Mouse (Mus musculus) lung, postnatal 0 days (tissue): ENCODE data around the gene Zfp935. TPM values are rescaled to one million over a fixed set of nuclear protein-coding genes. Genes with fewer than 3 reads are reported as not detected.
"Not testable (repeated sequence)": the region's sequence is repeated elsewhere in the genome, so short reads cannot be mapped to it uniquely, and the experiment has no call there.

Experiments used
- ATAC-seq: fragments of 200-750 bp; cut with Nextera tagmentation; 2 replicates; pipeline ENCODE4 v1.8.0; 2017; ENCODE audit warnings: moderate library complexity
- DNase-seq: peaks from one replicate; pipeline ENCODE4 v3.0.0-alpha.2; 2016; ENCODE audit warnings: low spot score
- H3K27ac ChIP-seq: fragments of 300-500 bp; sonication (generic); 2 replicates; pipeline ENCODE4 v1.5.1; 2014; ENCODE audit warnings: antibody characterized with exemption, mild to moderate bottlenecking, low read length, mixed read lengths
- H3K27me3 ChIP-seq: fragments of 300-500 bp; sonication (generic); replicated peaks from 2 replicates; pipeline ENCODE4 v1.6.1; 2014; ENCODE audit warnings: low read length, mixed read lengths; ENCODE audit not compliant: insufficient read depth
- H3K36me3 ChIP-seq: fragments of 300-500 bp; sonication (generic); 2 replicates; pipeline ENCODE4 v1.6.1; 2014; ENCODE audit warnings: low read length, mixed read lengths; ENCODE audit not compliant: insufficient read depth
- H3K4me1 ChIP-seq: fragments of 300-500 bp; sonication (generic); 2 replicates; pipeline ENCODE4 v1.6.1; 2014; ENCODE audit warnings: antibody characterized with exemption, low read depth, low read length, mixed read lengths; ENCODE audit not compliant: insufficient read depth
- H3K4me2 ChIP-seq: fragments of 300-500 bp; sonication (generic); replicated peaks from 2 replicates; pipeline ENCODE4 v1.6.1; 2014; ENCODE audit warnings: low read depth, mild to moderate bottlenecking, low read length, moderate library complexity, mixed read lengths
- H3K4me3 ChIP-seq: fragments of 300-500 bp; sonication (generic); 2 replicates; pipeline ENCODE4 v1.5.1; 2014; ENCODE audit warnings: low read depth, low read length
- H3K9ac ChIP-seq: fragments of 300-500 bp; sonication (generic); replicated peaks from 2 replicates; pipeline ENCODE4 v1.6.1; 2014; ENCODE audit warnings: low read depth, mild to moderate bottlenecking
- H3K9me3 ChIP-seq: fragments of 300-500 bp; sonication (generic); 2 replicates; pipeline ENCODE4 v1.6.1; 2016; ENCODE audit warnings: low read length, mixed read lengths
- CTCF ChIP-seq: IDR thresholded peaks from 2 replicates; pipeline ENCODE4 v1.5.1; 2016; ENCODE audit warnings: antibody characterized with exemption, mild to moderate bottlenecking
- WGBS: fragments of 180-500 bp; shearing (Covaris S2); extraction: QIAGEN DNeasy Blood & Tissue Kit; methylation state at CpG from one replicate; pipeline ENCODE4 v1.1.7; 2014; 5-methylcytosine and 5-hydroxymethylcytosine counted together
- microRNA-seq: library from miRNA; unstranded; fragments of <30 nt; microRNA quantifications from one replicate; pipeline ENCODE4, GENCODE M21; 2016
- polyA plus RNA-seq: library from polyadenylated mRNA; unstranded; fragments of >200 nt; fragmentation: Nextera tagmentation; extraction: Ambion mirVana; gene quantifications from 2 replicates; pipeline ENCODE4 v1.2.1, GENCODE M21; 2015

The Zfp935 gene
- polyA plus RNA-seq, 1 experiment from 2014 or later: not detected

- TF ChIP-seq CTCF: peak; percentile 56
- not testable (repeated sequence) for H3K27me3 ChIP-seq, H3K4me3 ChIP-seq, H3K9ac ChIP-seq, H3K4me2 ChIP-seq, H3K36me3 ChIP-seq, ATAC-seq, H3K9me3 ChIP-seq, H3K4me1 ChIP-seq, H3K27ac ChIP-seq
- DNase-seq: peak; percentile 25
These were observed 88.4 kb downstream of the Zfp935 start for GRCm38 (mm10) chr13:62469947-62470346.

DNA sequence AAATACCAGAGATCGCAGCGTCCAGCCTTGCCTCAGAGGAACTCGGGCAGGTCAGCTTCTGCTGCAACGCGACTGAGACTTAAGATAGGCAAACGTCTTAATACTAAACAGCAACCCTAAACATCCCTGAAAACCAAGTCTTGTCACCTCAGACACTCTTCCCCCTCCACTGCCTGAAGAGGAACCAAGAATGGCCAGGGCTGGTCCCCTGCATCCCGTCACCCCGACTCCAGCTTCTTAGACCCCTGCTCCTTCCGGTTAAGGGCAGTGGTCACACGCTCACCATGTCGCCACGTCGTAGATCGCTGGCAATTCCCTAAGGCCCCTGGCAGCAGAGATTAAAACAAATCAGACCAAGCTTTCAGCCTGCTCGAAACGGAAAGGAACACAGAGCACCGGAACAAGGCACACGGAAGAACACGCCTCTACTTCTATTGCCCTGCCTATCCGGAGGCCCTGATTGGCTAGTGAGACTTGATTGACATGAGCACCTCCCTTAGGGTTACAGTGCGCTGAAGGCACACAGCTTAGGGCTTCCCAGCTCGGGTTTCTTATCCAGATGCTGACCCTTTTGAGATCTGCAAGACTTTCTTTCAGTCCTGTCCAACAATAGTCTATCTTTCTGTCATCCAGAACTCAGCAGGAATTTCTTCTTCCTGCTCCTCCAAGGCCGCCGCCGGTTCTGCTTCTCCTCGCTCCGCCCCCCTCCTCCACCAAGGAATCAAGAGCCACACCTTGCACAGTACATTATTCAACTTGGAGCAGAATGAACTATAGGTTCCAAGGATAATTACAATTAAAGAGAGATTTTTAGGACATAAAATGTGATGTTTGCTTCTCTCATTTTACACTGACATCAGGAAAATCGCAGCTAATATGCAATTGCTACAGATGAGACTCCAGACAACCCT lies 91.6 kb downstream of the Zfp935 start, which contains the start of gene Gm49359:
Gm49359 (minus strand) TSS at position 409 of the 911 bp plus-strand sequence.
- H3K4me3 ChIP-seq: peak within 1 kb of the TSS; percentile 67
- ATAC-seq (peak; percentile 100), DNase-seq (peak; percentile 97)
- peak within 1 kb of the TSS; percentile 67 for H3K9ac ChIP-seq
- H3K9me3 ChIP-seq, H3K36me3 ChIP-seq, H3K27me3 ChIP-seq, H3K4me1 ChIP-seq: not testable (repeated sequence)
- H3K27ac ChIP-seq: peak within 1 kb of the TSS; percentile 87
- 2% methylated on average over 28 of the region's 28 CpGs for WGBS
- H3K4me2 ChIP-seq: peak within 1 kb of the TSS; percentile 46

Small RNA genes within 50 kb of the gene (microRNA-seq; reads per million reads assigned to microRNA genes)
- gene Gm22256: not detected

Other genes with a start within 250 kb of the Zfp935 start
- 1.7 and 1.8 TPM in 2 replicates for gene Gm3604, start 175.3 kb downstream of the Zfp935 start, polyA plus RNA-seq
- 6.7 and 9.0 TPM in 2 replicates for gene Gm49359, start 91.7 kb downstream of the Zfp935 start, polyA plus RNA-seq
- 3.8 and 4.2 TPM in 2 replicates for gene Zfp934, start 12.7 kb upstream of the Zfp935 start, polyA plus RNA-seq
- 2.6 and 3.6 TPM in 2 replicates for gene 6720489N17Rik, start 65.7 kb upstream of the Zfp935 start, polyA plus RNA-seq
- 8.4 and 9.0 TPM in 2 replicates for gene Platr25, start 202.2 kb upstream of the Zfp935 start, polyA plus RNA-seq
- 2.1 and 3.4 TPM in 2 replicates for gene Gm5141, start 227.3 kb upstream of the Zfp935 start, polyA plus RNA-seq